Mouse (Mus musculus): Measurements from ENCODE around the gene Fcrl1. TPM values are rescaled to one million over a fixed set of nuclear protein-coding genes. Genes with fewer than 3 reads are reported as not detected.
"Not testable (repeated sequence)": the region's sequence is repeated elsewhere in the genome, so short reads cannot be mapped to it uniquely, and the experiment has no call there.

Fcrl1 gene
- not detected in 2 replicates for total RNA-seq (2014; rRNA removed)
- polyA plus RNA-seq (2015; fragmentation: Nextera tagmentation; extraction: Ambion mirVana): 0.22 TPM in 1 of 2 replicates, not detected in the other

DNA sequence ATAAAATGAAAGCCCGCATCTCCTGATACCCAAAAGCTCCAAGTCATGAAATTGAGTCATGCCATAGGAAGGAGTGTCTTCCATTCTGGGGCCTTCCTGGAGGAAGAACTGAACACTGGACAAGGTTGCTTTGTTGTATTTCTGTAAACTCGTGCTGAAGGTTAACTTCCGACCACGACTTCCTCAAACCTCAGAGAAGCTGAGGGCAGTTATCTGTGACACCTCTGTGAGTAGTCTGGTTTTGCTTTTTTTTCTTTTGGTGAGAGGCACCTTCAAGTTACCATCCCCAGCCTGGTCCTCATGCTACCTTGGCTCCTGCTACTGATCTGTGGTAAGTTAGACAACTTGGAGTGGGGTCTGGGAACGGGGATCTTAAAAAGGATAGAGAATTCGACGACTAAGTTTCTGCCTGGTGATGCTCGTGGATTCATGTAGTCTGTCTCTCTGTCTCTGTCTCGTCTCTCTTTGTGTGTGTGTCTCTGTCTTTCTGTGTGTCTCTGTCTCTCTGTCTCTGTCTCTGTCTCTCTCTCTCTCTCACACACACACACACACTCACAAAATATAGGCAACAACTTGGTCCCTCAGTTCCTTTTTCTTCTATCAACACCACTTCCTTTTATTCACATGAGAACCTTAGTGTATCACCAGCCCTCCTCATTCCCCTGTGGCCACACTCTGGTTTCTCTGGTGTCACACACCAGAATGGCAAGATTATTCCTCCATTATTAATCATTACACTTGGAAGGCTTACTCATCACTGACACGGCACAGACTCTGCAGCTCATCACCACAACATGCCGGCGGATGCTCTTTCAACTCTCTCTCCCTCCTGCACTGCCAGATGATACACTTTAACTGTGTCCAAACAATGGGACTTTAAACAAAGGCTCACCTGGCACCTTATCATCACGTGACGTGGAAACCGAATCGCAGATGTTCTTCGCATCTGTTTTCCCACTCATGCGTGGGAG is at the start of gene Fcrl1:
Gene Fcrl1, plus strand, starts transcription at position 193 of the 971 bp plus-strand sequence.
- no peaks in the 10 kb centered on the region for H3K9me3 ChIP-seq (ENCODE audit: low read length)
- no peak within 1 kb of the TSS for H3K4me2 ChIP-seq (ENCODE audit: low read depth, low read length, poor library complexity, severe bottlenecking)
- 88% methylated on average over 18 of the region's 18 CpGs for WGBS
- H3K9ac ChIP-seq (replicated peaks; ENCODE audit: low read length, poor library complexity, severe bottlenecking): no peak within 1 kb of the TSS
- H3K27me3 ChIP-seq (ENCODE audit: insufficient read depth, low read length): no peaks in the 10 kb centered on the region
- no peak within 1 kb of the TSS for H3K4me3 ChIP-seq (ENCODE audit: low read depth, low read length)
- no peak for DNase-seq (ENCODE audit: low spot score)
- TF ChIP-seq CTCF (IDR thresholded peaks at IDR 0.05): no peak
- H3K4me1 ChIP-seq (ENCODE audit: insufficient read depth, low read length): no peaks in the 10 kb centered on the region
- no peaks in the 10 kb centered on the region for H3K36me3 ChIP-seq (ENCODE audit: insufficient read depth, low read length)
- H3K27ac ChIP-seq (ENCODE audit: low read depth, low read length): no peak within 1 kb of the TSS
- no peak for ATAC-seq (ENCODE audit: low FRiP score)

DNA sequence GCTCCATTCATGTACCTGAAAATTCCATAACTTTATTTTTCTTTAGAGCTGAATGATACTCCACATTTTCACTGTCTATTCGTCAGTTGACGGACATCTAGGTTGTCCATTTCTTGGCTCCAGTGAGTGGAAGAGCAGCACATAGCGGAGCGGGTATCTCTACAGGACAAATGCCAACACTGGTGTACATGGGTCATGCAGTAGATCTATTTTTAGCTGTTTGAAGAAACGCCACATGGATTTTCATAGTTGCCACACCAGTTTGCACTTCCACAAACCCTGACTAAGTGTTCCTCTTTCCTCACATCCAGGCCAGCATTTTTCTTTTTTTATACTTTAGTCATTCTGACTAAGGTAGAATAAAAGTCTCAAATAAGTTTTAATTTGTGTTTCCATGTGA is 38.3 kb upstream of the Fcrl1 start:
- no peak for TF ChIP-seq CTCF (IDR thresholded peaks at IDR 0.05)
- Histone ChIP-seq H3K27ac (ENCODE audit: low read depth, low read length) (no peak overlapping the region), H3K36me3 (ENCODE audit: insufficient read depth, low read length) (no peaks in the 10 kb centered on the region), H3K9ac (replicated peaks; ENCODE audit: low read length, poor library complexity, severe bottlenecking) (no peak overlapping the region), H3K4me3 (ENCODE audit: low read depth, low read length) (no peak overlapping the region), H3K4me1 (ENCODE audit: insufficient read depth, low read length) (no peaks in the 10 kb centered on the region), H3K4me2 (ENCODE audit: low read depth, low read length, poor library complexity, severe bottlenecking) (no peak overlapping the region), H3K9me3 (ENCODE audit: low read length) (no peaks in the 10 kb centered on the region), H3K27me3 (ENCODE audit: insufficient read depth, low read length) (no peaks in the 10 kb centered on the region)
- DNase-seq (ENCODE audit: low spot score) (no peak), ATAC-seq (ENCODE audit: low FRiP score) (no peak)
- WGBS: 90% methylated on average over 5 of the region's 5 CpGs

DNA sequence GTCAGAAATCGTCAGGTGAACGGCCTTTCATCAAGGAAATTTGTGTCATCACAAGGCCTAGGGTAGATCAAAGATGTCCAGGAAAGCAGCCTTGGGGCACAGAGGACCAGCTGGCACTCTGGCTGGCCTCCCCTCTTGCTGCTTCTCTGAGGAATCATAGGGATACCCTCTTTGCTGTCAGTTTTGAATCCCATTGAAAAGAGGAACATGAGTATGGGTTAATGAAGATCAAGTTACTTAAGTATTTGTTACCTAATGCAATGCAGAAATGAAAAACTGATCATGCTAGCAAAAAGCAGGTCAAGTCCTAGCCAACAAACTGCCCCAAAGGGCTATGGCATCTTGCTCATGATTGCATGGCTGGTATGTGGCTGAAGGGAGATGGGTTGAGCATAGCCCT is 25.2 kb upstream of the Fcrl1 start:
- not testable (repeated sequence) for H3K4me1 ChIP-seq (ENCODE audit: insufficient read depth, low read length); DNase-seq (ENCODE audit: low spot score); H3K27me3 ChIP-seq (ENCODE audit: insufficient read depth, low read length); H3K27ac ChIP-seq (ENCODE audit: low read depth, low read length); H3K4me2 ChIP-seq (ENCODE audit: low read depth, low read length, poor library complexity, severe bottlenecking); H3K9me3 ChIP-seq (ENCODE audit: low read length); ATAC-seq (ENCODE audit: low FRiP score); H3K4me3 ChIP-seq (ENCODE audit: low read depth, low read length); H3K36me3 ChIP-seq (ENCODE audit: insufficient read depth, low read length); H3K9ac ChIP-seq (replicated peaks; ENCODE audit: low read length, poor library complexity, severe bottlenecking)
- WGBS: 88% methylated on average over 2 of the region's 2 CpGs

- TF ChIP-seq CTCF (IDR thresholded peaks at IDR 0.05): no peak
- H3K27me3 ChIP-seq (ENCODE audit: insufficient read depth, low read length): no peaks in the 10 kb centered on the region
- H3K9me3 ChIP-seq (ENCODE audit: low read length): no peaks in the 10 kb centered on the region
- no peak within 1 kb of the TSS for H3K4me2 ChIP-seq (ENCODE audit: low read depth, low read length, poor library complexity, severe bottlenecking)
- DNase-seq (ENCODE audit: low spot score) (no peak), ATAC-seq (ENCODE audit: low FRiP score) (no peak)
- H3K4me1 ChIP-seq (ENCODE audit: insufficient read depth, low read length): no peaks in the 10 kb centered on the region
- no peak within 1 kb of the TSS for H3K4me3 ChIP-seq (ENCODE audit: low read depth, low read length)
- H3K36me3 ChIP-seq (ENCODE audit: insufficient read depth, low read length): no peaks in the 10 kb centered on the region
- H3K27ac ChIP-seq (ENCODE audit: low read depth, low read length): no peak within 1 kb of the TSS
- no peak within 1 kb of the TSS for H3K9ac ChIP-seq (replicated peaks; ENCODE audit: low read length, poor library complexity, severe bottlenecking)
These were observed 18.6 kb upstream of the Fcrl1 start, which contains the start of gene Cd5l for GRCm38 (mm10) chr3:87357581-87357980. Cd5l (plus strand) TSS chr3:87357881.

DNA sequence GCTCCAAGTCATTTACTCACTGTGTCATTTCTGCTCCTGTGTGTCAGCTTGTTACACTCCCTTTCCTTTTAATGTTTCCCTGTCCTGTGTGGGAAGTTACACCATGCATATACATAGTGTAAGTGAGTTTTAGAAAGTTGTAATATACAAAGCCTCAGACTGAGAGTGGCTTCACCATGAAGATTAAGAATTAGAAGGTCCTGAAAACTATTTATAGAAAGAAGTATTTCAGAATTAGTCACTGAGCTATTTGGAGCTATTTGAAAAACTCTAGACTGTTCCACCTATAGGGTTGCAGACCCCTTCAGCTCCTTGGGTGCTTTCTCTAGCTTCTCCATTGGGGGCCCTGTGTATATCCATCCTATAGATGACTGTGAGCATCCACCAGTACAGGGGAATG is 17.0 kb upstream of the Fcrl1 start:
- H3K4me1 ChIP-seq (ENCODE audit: insufficient read depth, low read length): no peaks in the 10 kb centered on the region
- no peaks in the 10 kb centered on the region for H3K27me3 ChIP-seq (ENCODE audit: insufficient read depth, low read length)
- TF ChIP-seq CTCF (IDR thresholded peaks at IDR 0.05): no peak
- ATAC-seq (ENCODE audit: low FRiP score) (no peak), DNase-seq (ENCODE audit: low spot score) (no peak)
- no peak overlapping the region for H3K27ac ChIP-seq (ENCODE audit: low read depth, low read length)
- no peak overlapping the region for H3K9ac ChIP-seq (replicated peaks; ENCODE audit: low read length, poor library complexity, severe bottlenecking)
- no peaks in the 10 kb centered on the region for H3K36me3 ChIP-seq (ENCODE audit: insufficient read depth, low read length)
- H3K4me2 ChIP-seq (ENCODE audit: low read depth, low read length, poor library complexity, severe bottlenecking): no peak overlapping the region
- H3K4me3 ChIP-seq (ENCODE audit: low read depth, low read length): no peak overlapping the region
- H3K9me3 ChIP-seq (ENCODE audit: low read length): no peaks in the 10 kb centered on the region

DNA sequence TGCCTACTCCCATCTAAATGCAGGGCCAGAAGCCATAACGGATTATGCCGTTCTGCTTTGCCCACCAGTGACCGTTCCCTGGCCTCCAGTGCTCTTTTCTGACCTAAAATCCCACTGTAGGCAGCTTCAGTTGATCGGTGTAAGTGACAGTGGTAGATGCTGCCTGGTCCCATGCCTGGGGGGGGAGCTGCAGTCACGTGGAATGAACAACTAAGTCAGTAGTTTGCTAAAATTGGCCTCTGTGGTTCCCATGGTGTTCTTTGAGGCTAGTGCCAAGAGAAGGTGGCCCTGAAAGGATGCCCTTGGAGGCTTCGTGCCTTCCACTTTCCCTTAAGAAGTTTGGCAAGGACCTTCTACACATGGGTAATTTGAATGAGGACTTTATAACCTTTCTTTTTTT is 15.7 kb upstream of the Fcrl1 start:
- no peak for TF ChIP-seq CTCF (IDR thresholded peaks at IDR 0.05)
- H3K9ac ChIP-seq (replicated peaks; ENCODE audit: low read length, poor library complexity, severe bottlenecking): no peak overlapping the region
- H3K27ac ChIP-seq (ENCODE audit: low read depth, low read length): no peak overlapping the region
- no peaks in the 10 kb centered on the region for H3K36me3 ChIP-seq (ENCODE audit: insufficient read depth, low read length)
- ATAC-seq (ENCODE audit: low FRiP score) (no peak), DNase-seq (ENCODE audit: low spot score) (no peak)
- H3K4me3 ChIP-seq (ENCODE audit: low read depth, low read length): no peak overlapping the region
- WGBS: 80% methylated on average over 6 of the region's 6 CpGs
- H3K4me1 ChIP-seq (ENCODE audit: insufficient read depth, low read length): no peaks in the 10 kb centered on the region
- H3K9me3 ChIP-seq (ENCODE audit: low read length): no peaks in the 10 kb centered on the region
- H3K4me2 ChIP-seq (ENCODE audit: low read depth, low read length, poor library complexity, severe bottlenecking): no peak overlapping the region
- H3K27me3 ChIP-seq (ENCODE audit: insufficient read depth, low read length): no peaks in the 10 kb centered on the region
